Mouse (Mus musculus) liver, adult 2 months (tissue): Measurements from ENCODE around the gene Pgs1. TPM values are rescaled to one million over a fixed set of nuclear protein-coding genes. Genes with fewer than 3 reads are reported as not detected.

Experiments
- DNase-seq: peaks from one replicate; pipeline ENCODE4 v3.0.0-alpha.2; 2011; ENCODE audit warnings: low read depth, low spot score; ENCODE audit errors: extremely low read depth
- H3K27ac ChIP-seq: fragments of 200-500 bp; replicated peaks from 2 replicates; pipeline ENCODE4 v1.5.1; 2012; ENCODE audit warnings: low read depth, mild to moderate bottlenecking, control low read depth, inconsistent platforms, low read length; ENCODE audit not compliant: insufficient read depth
- H3K27me3 ChIP-seq: fragments of 200-500 bp; 2 replicates; pipeline ENCODE4 v1.6.1; 2012; ENCODE audit warnings: mild to moderate bottlenecking, moderate library complexity, low read length, inconsistent platforms; ENCODE audit not compliant: control insufficient read depth, insufficient read depth
- H3K36me3 ChIP-seq: fragments of 200-500 bp; 2 replicates; pipeline ENCODE4 v1.6.1; 2012; ENCODE audit warnings: low read length, inconsistent platforms; ENCODE audit not compliant: control insufficient read depth, insufficient read depth
- H3K4me1 ChIP-seq: fragments of 200-500 bp; 2 replicates; pipeline ENCODE4 v1.6.1; 2011; ENCODE audit warnings: low read length; ENCODE audit not compliant: control insufficient read depth, insufficient read depth
- H3K4me3 ChIP-seq: fragments of 200-500 bp; 2 replicates; pipeline ENCODE4 v1.5.1; 2011; ENCODE audit warnings: low read depth, mild to moderate bottlenecking, control low read depth, low read length, moderate library complexity; ENCODE audit not compliant: insufficient read depth
- H3K79me2 ChIP-seq: fragments of 200-500 bp; 2 replicates; pipeline ENCODE4 v1.6.1; 2012; ENCODE audit warnings: inconsistent platforms, mild to moderate bottlenecking, low read length, moderate library complexity; ENCODE audit not compliant: control insufficient read depth, insufficient read depth
- H3K9ac ChIP-seq: fragments of 200-500 bp; 2 replicates; pipeline ENCODE4 v1.6.1; 2012; ENCODE audit warnings: low read depth, mild to moderate bottlenecking, control low read depth, inconsistent platforms, low read length
- CTCF ChIP-seq: fragments of 200-500 bp; IDR thresholded peaks from 2 replicates; pipeline ENCODE4 v1.5.1; 2011; ENCODE audit warnings: low read depth, low read length, control low read depth
- POLR2A ChIP-seq: fragments of 200-500 bp; IDR thresholded peaks from 2 replicates; pipeline ENCODE4 v1.6.1; 2011; ENCODE audit warnings: low read length, control low read depth; ENCODE audit not compliant: insufficient read depth; ENCODE audit errors: extremely low read depth
- WGBS: fragments of 180-500 bp; shearing (Covaris S2); methylation state at CpG from one replicate; pipeline ENCODE4 v1.1.7; 2018; 5-methylcytosine and 5-hydroxymethylcytosine counted together
- polyA plus RNA-seq: library from polyadenylated mRNA; depleted of rRNA; stranded (reverse); fragments of >200 nt; gene quantifications from 2 replicates; pipeline ENCODE4 v1.2.3, GENCODE M21; 2012
- total RNA-seq: library from RNA; depleted of rRNA; stranded (reverse); fragments of >200 nt; gene quantifications from 2 replicates; pipeline ENCODE4 v1.2.3, GENCODE M21; 2014

The Pgs1 gene
- total and polyA plus RNA-seq, 2 experiments, result 4.7 to 22.1 TPM

- DNase-seq, result peak; percentile 89
- TF ChIP-seq CTCF (no peak), POLR2A (no peak)
- Histone ChIP-seq H3K27ac (peak overlapping the region; percentile 52; the same call in 1 of the 2 replicates), H3K9ac (peak overlapping the region; percentile 3), H3K4me1 (peaks cover 18% of the 10 kb centered on the region), H3K36me3 (no peaks in the 10 kb centered on the region), H3K4me3 (peak overlapping the region; percentile 84; the same call in 1 of the 2 replicates), H3K79me2 (peaks cover 39% of the 10 kb centered on the region), H3K27me3 (no peaks in the 10 kb centered on the region)
- WGBS, result 18% methylated on average over 4 of the region's 4 CpGs
Observed at GRCm38 (mm10) chr11:117987968-117988367, 1.9 kb downstream of the Pgs1 start.

GRCm38 (mm10) chr11:117989241-117989640 is 3.1 kb downstream of the Pgs1 start:
- DNase-seq, result no peak
- no peak for TF ChIP-seq CTCF
- no peak for TF ChIP-seq POLR2A
- Histone ChIP-seq H3K27ac (no peak overlapping the region), H3K4me3 (no peak overlapping the region), H3K27me3 (no peaks in the 10 kb centered on the region), H3K36me3 (no peaks in the 10 kb centered on the region), H3K9ac (no peak overlapping the region), H3K4me1 (peaks cover 26% of the 10 kb centered on the region), H3K79me2 (peaks cover 48% of the 10 kb centered on the region)
- WGBS, result 80% methylated on average over 4 of the region's 4 CpGs

GRCm38 (mm10) chr11:117989926-117990325 is 3.8 kb downstream of the Pgs1 start:
- no peak overlapping the region for H3K4me3 ChIP-seq
- H3K9ac ChIP-seq, result no peak overlapping the region
- 44% methylated on average over 10 of the region's 10 CpGs for whole genome bisulfite sequencing
- no peak overlapping the region for H3K27ac ChIP-seq
- no peaks in the 10 kb centered on the region for H3K27me3 ChIP-seq
- H3K4me1 ChIP-seq, result peaks cover 32% of the 10 kb centered on the region
- no peaks in the 10 kb centered on the region for H3K36me3 ChIP-seq
- TF ChIP-seq CTCF (peak; percentile 26; the same call in 1 of the 2 replicates), POLR2A (no peak)
- no peak for DNase-seq
- peaks cover 55% of the 10 kb centered on the region for H3K79me2 ChIP-seq

GRCm38 (mm10) chr11:117991502-117992470 is 5.7 kb downstream of the Pgs1 start:
- no peak for TF ChIP-seq CTCF
- no peak for TF ChIP-seq POLR2A
- H3K4me1 ChIP-seq, result peaks cover 29% of the 10 kb centered on the region
- no peaks in the 10 kb centered on the region for H3K36me3 ChIP-seq
- 49% methylated on average over 9 of the region's 9 CpGs for WGBS
- peaks cover 61% of the 10 kb centered on the region for H3K79me2 ChIP-seq
- no peak overlapping the region for H3K9ac ChIP-seq
- no peaks in the 10 kb centered on the region for H3K27me3 ChIP-seq
- 0 out of 2 replicates have a peak overlapping the region, but pooled peaks have one; percentile 4 for H3K27ac ChIP-seq
- H3K4me3 ChIP-seq, result no peak overlapping the region
- peak; percentile 53 for DNase-seq

- Histone ChIP-seq H3K9ac (no peak overlapping the region), H3K36me3 (no peaks in the 10 kb centered on the region), H3K4me3 (no peak overlapping the region), H3K4me1 (peaks cover 19% of the 10 kb centered on the region), H3K27ac (no peak overlapping the region), H3K79me2 (peaks cover 64% of the 10 kb centered on the region), H3K27me3 (no peaks in the 10 kb centered on the region)
- DNase-seq, result peak; percentile 60
- TF ChIP-seq POLR2A, result no peak
- TF ChIP-seq CTCF, result no peak
- WGBS, result 68% methylated on average over 14 of the region's 14 CpGs
Observed at GRCm38 (mm10) chr11:117993190-117994175, 7.4 kb downstream of the Pgs1 start.
